Mouse (Mus musculus) testis, adult 2 months (tissue): Measurements from ENCODE around the gene Tbx3.

Experiments used
- CTCF ChIP-seq: fragments of 200-500 bp; IDR thresholded peaks from 2 replicates; pipeline ENCODE4 v1.5.1; 2012; ENCODE audit warnings: low read depth, mild to moderate bottlenecking, inconsistent platforms, low read length, moderate library complexity; ENCODE audit not compliant: control insufficient read depth, insufficient read depth, insufficient replicate concordance
- POLR2A ChIP-seq: fragments of 200-500 bp; IDR thresholded peaks from 2 replicates; pipeline ENCODE4 v1.6.1; 2012; ENCODE audit warnings: low read depth, mild to moderate bottlenecking, inconsistent platforms, low read length, moderate library complexity; ENCODE audit not compliant: control insufficient read depth

DNA sequence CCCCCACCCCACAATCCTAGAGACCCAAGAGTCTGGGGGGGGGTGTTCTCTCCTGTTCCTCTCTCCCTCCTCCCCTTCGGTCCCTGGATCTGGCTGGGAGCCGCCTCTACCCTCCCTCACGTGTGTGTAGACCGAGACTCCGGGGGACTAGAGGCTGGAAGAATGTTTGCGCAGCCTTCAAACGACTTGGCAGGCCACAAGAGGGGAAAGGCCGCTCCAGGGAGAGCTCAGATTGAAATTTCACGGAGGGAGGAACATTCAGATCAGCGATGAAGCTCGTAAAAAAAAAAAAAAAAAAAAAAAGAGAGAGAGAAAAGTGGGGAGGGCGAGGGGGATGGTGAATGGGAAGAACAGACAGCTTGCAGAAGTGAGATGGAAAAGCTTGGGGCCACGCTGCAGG lies 44.9 kb upstream of the Tbx3 start:
- no peak for TF ChIP-seq CTCF
- no peak for TF ChIP-seq POLR2A
